Mouse (Mus musculus) intestine, postnatal 0 days (tissue): Measurements from ENCODE around the gene Ugt1a6b. TPM values are rescaled to one million over a fixed set of nuclear protein-coding genes. Genes with fewer than 3 reads are reported as not detected.
"Not testable (repeated sequence)": the region's sequence is repeated elsewhere in the genome, so short reads cannot be mapped to it uniquely, and the experiment has no call there.

Source experiments
- ATAC-seq: fragments of 200-750 bp; cut with Nextera tagmentation; 2 replicates; pipeline ENCODE4 v1.8.0; 2017; ENCODE audit warnings: mild to moderate bottlenecking, moderate TSS enrichment, moderate library complexity
- H3K27ac ChIP-seq: fragments of 300-500 bp; sonication (generic); 2 replicates; pipeline ENCODE4 v1.5.1; 2014; ENCODE audit warnings: mild to moderate bottlenecking, low read depth, low read length, moderate library complexity
- H3K27me3 ChIP-seq: fragments of 300-500 bp; sonication (generic); replicated peaks from 2 replicates; pipeline ENCODE4 v1.6.1; 2014; ENCODE audit warnings: low read length, mixed read lengths; ENCODE audit not compliant: control insufficient read depth, insufficient read depth
- H3K36me3 ChIP-seq: fragments of 300-500 bp; sonication (generic); 2 replicates; pipeline ENCODE4 v1.6.1; 2014; ENCODE audit warnings: mild to moderate bottlenecking, moderate library complexity; ENCODE audit not compliant: control insufficient read depth, insufficient read depth
- H3K4me1 ChIP-seq: fragments of 300-500 bp; sonication (generic); replicated peaks from 2 replicates; pipeline ENCODE4 v1.6.1; 2014; ENCODE audit warnings: antibody characterized with exemption, low read length, mixed read lengths; ENCODE audit not compliant: control insufficient read depth, insufficient read depth
- H3K4me2 ChIP-seq: fragments of 300-500 bp; sonication (generic); replicated peaks from 2 replicates; pipeline ENCODE4 v1.6.1; 2014; ENCODE audit warnings: low read depth, mild to moderate bottlenecking, moderate library complexity
- H3K4me3 ChIP-seq: fragments of 300-500 bp; sonication (generic); 2 replicates; pipeline ENCODE4 v1.5.1; 2014; ENCODE audit warnings: low read depth, low read length
- H3K9ac ChIP-seq: fragments of 300-500 bp; sonication (generic); 2 replicates; pipeline ENCODE4 v1.6.1; 2014; ENCODE audit warnings: mild to moderate bottlenecking, low read depth, low read length
- H3K9me3 ChIP-seq: fragments of 300-500 bp; sonication (generic); 2 replicates; pipeline ENCODE4 v1.6.1; 2016; ENCODE audit warnings: mixed run types; ENCODE audit not compliant: control insufficient read depth
- CTCF ChIP-seq: sonication (generic); IDR thresholded peaks from 2 replicates; pipeline ENCODE4 v1.5.1; 2016; ENCODE audit warnings: low read depth, mild to moderate bottlenecking, control low read depth, antibody characterized with exemption, moderate library complexity
- WGBS: fragments of 180-500 bp; shearing (Covaris S2); extraction: QIAGEN DNeasy Blood & Tissue Kit; methylation state at CpG from one replicate; pipeline ENCODE4 v1.1.7; 2014; 5-methylcytosine and 5-hydroxymethylcytosine counted together
- polyA plus RNA-seq: library from polyadenylated mRNA; unstranded; fragments of >200 nt; fragmentation: Nextera tagmentation; extraction: Ambion mirVana; gene quantifications from 2 replicates; pipeline ENCODE4 v1.2.1, GENCODE M21; 2015

The Ugt1a6b gene
- polyA plus RNA-seq, 1 experiment from 2014 or later = 0.35 TPM

GRCm38 (mm10) chr1:88136646-88137045 is 33.6 kb downstream of the Ugt1a6b start:
- Histone ChIP-seq H3K9me3 (no peaks in the 10 kb centered on the region), H3K9ac (no peak overlapping the region), H3K4me2 (no peak overlapping the region), H3K27me3 (no peaks in the 10 kb centered on the region), H3K4me3 (no peak overlapping the region), H3K36me3 (no peaks in the 10 kb centered on the region), H3K27ac (no peak overlapping the region), H3K4me1 (peaks cover 5% of the 10 kb centered on the region; the same call in 1 of the 2 replicates)
- no peak for TF ChIP-seq CTCF
- WGBS = 75% methylated on average over 2 of the region's 2 CpGs
- ATAC-seq = no peak

- Histone ChIP-seq H3K27ac (no peak overlapping the region), H3K9ac (no peak overlapping the region), H3K4me3 (no peak overlapping the region), H3K4me2 (no peak overlapping the region), H3K27me3 (no peaks in the 10 kb centered on the region), H3K4me1 (peaks cover 5% of the 10 kb centered on the region; the same call in 1 of the 2 replicates), H3K9me3 (no peaks in the 10 kb centered on the region), H3K36me3 (no peaks in the 10 kb centered on the region)
- no peak for ATAC-seq
- WGBS = 59% methylated on average over 3 of the region's 3 CpGs
- TF ChIP-seq CTCF = no peak
Measured at GRCm38 (mm10) chr1:88137264-88137663, 34.2 kb downstream of the Ugt1a6b start.

- no peak for ATAC-seq
Measured at GRCm38 (mm10) chr1:88138145-88138544, 35.1 kb downstream of the Ugt1a6b start.

GRCm38 (mm10) chr1:88140492-88140891 is 37.4 kb downstream of the Ugt1a6b start:
- H3K4me3 ChIP-seq, H3K36me3 ChIP-seq, H3K27ac ChIP-seq, H3K9me3 ChIP-seq, H3K4me1 ChIP-seq, H3K4me2 ChIP-seq, H3K27me3 ChIP-seq, H3K9ac ChIP-seq: not testable (repeated sequence)
- peak; percentile 72 for ATAC-seq
- 29% methylated on average over 1 of the region's 1 CpGs for WGBS

More at GRCm38 (mm10) chr1:88138145-88138544, 35.1 kb downstream of the Ugt1a6b start:
- peaks cover 5% of the 10 kb centered on the region; the same call in 1 of the 2 replicates for H3K4me1 ChIP-seq
- H3K27ac ChIP-seq = no peak overlapping the region
- no peak overlapping the region for H3K4me3 ChIP-seq
- H3K4me2 ChIP-seq = no peak overlapping the region
- no peaks in the 10 kb centered on the region for H3K9me3 ChIP-seq
- H3K9ac ChIP-seq = no peak overlapping the region
- no peaks in the 10 kb centered on the region for H3K27me3 ChIP-seq
- 41% methylated on average over 1 of the region's 1 CpGs for WGBS
- TF ChIP-seq CTCF = no peak
- H3K36me3 ChIP-seq = no peaks in the 10 kb centered on the region

GRCm38 (mm10) chr1:88143966-88144675 is 41.1 kb downstream of the Ugt1a6b start:
- WGBS = 6% methylated on average over 5 of the region's 5 CpGs
- H3K9me3 ChIP-seq, H3K36me3 ChIP-seq, H3K4me2 ChIP-seq, H3K27me3 ChIP-seq, H3K4me3 ChIP-seq, H3K9ac ChIP-seq, H3K4me1 ChIP-seq, H3K27ac ChIP-seq: not testable (repeated sequence)
- peak; percentile 68 for TF ChIP-seq CTCF
- ATAC-seq = peak; percentile 41; the same call in 1 of the 2 replicates

GRCm38 (mm10) chr1:88145278-88145677 is 42.2 kb downstream of the Ugt1a6b start:
- not testable (repeated sequence) for H3K9me3 ChIP-seq, H3K27me3 ChIP-seq, H3K36me3 ChIP-seq, H3K27ac ChIP-seq, H3K4me3 ChIP-seq, H3K9ac ChIP-seq, H3K4me2 ChIP-seq, H3K4me1 ChIP-seq, ATAC-seq
- 55% methylated on average over 2 of the region's 2 CpGs for WGBS
- TF ChIP-seq CTCF = peak; percentile 65
